In the genomic region with DNA sequence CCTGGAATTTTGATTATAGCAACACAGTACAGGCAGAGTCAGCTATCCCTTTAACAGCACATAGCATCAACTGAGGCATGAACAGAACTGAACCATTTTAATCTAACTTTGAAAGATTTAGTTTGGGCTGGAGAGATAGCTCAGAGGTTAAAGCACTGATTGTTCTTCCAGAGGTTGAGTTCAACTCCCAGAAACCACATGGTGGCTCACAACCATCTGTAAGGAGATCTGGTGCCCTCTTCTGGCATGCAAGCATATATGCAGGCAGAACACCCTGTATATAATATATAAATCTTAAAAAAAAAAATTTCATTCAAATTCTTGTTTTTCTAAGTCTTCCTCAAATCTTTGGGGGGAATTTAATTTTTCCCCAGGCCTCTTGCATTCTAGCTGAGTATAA, we compare ENCODE assay signal across 11 mouse cellular contexts. TPM values are rescaled to one million over a fixed set of nuclear protein-coding genes. Genes with fewer than 3 reads are reported as not detected.
DNase-seq lines count a peak whose midpoint lies in the region; ATAC-seq and TF ChIP-seq lines count a peak whose summit lies in the region.
"Had no signal": no experiment of that assay in that cellular context is flagged by ENCODE, and none has a peak within 500 bp of the region (broad histone marks: within the 10 kb centered on the region; RNA-seq: fewer than 3 reads in every experiment).

No protein-coding gene starts in this region.

- no peak overlapping the region for H3K4me3 ChIP-seq in kidney, adult 2 months (ENCODE audit: insufficient read depth, low read depth, low read length)
- no peak overlapping the region for H3K4me3 ChIP-seq in thymus, adult 2 months (ENCODE audit: control insufficient read depth, insufficient read depth, low read length)
- H3K4me3 ChIP-seq: lung, embryonic 15.5 days had no signal

- TF ChIP-seq POLR2A in kidney, adult 2 months (IDR thresholded peaks at IDR 0.05; ENCODE audit: low read depth, low read length) = no peak
- no peak for TF ChIP-seq POLR2A in thymus, adult 2 months (IDR thresholded peaks at IDR 0.05; ENCODE audit: control insufficient read depth, extremely low read depth, insufficient read depth, low read length, poor library complexity)

- no peak for DNase-seq in kidney, adult 2 months
- no peak for DNase-seq in kidney, adult 8-10 months
- peak; percentile 32 for DNase-seq in thymus, postnatal 14 days
- no peak for DNase-seq in thymus, adult 2 months
- peak; percentile 51 for DNase-seq in ZHBTc4 (ENCODE audit: low read depth, low spot score)
- no peak for DNase-seq in ovary, postnatal 36 days (ENCODE audit: low spot score)
- DNase-seq: kidney, adult 11 months; layer of hippocampus, postnatal 36 days; right cerebral cortex, postnatal 14 days had no signal

- peaks cover 14% of the 10 kb centered on the region for H3K36me3 ChIP-seq in kidney, adult 2 months (ENCODE audit: control insufficient read depth, insufficient read depth, low read length)
- H3K36me3 ChIP-seq in thymus, adult 2 months (ENCODE audit: control insufficient read depth, insufficient read depth, low read length) = peaks cover 67% of the 10 kb centered on the region

- H3K4me1 ChIP-seq in kidney, adult 2 months (ENCODE audit: control insufficient read depth, insufficient read depth, low read length) = peaks cover 11% of the 10 kb centered on the region; the same call in 1 of the 2 replicates
- H3K4me1 ChIP-seq in thymus, adult 2 months (replicated peaks; ENCODE audit: control insufficient read depth, insufficient read depth, low read length) = no peaks in the 10 kb centered on the region
- H3K4me1 ChIP-seq: lung, embryonic 15.5 days had no signal

- H3K27ac ChIP-seq in kidney, adult 2 months (ENCODE audit: insufficient read depth, low read depth, low read length) = no peak overlapping the region
- H3K27ac ChIP-seq in thymus, adult 2 months (ENCODE audit: control insufficient read depth, insufficient read depth, low read length) = no peak overlapping the region
- H3K27ac ChIP-seq: lung, embryonic 15.5 days had no signal

- H3K27me3 ChIP-seq in kidney, adult 2 months (replicated peaks; ENCODE audit: control insufficient read depth, insufficient read depth, low read length) = no peaks in the 10 kb centered on the region
- no peaks in the 10 kb centered on the region for H3K27me3 ChIP-seq in thymus, adult 2 months (ENCODE audit: control insufficient read depth, insufficient read depth, low read length)
- H3K27me3 ChIP-seq: lung, embryonic 15.5 days had no signal

- TF ChIP-seq CTCF in kidney, adult 2 months (conservative IDR thresholded peaks at IDR 0.05; ENCODE audit: insufficient read depth, insufficient read length, low read depth, low read length) = peak; percentile 45
- no peak for TF ChIP-seq CTCF in thymus, adult 2 months (IDR thresholded peaks at IDR 0.05; ENCODE audit: borderline replicate concordance, control insufficient read depth, extremely low read depth, insufficient read depth, low read length, poor library complexity)

- no peak for ATAC-seq in megakaryocyte-erythroid progenitor cell, adult 5-6 weeks (replicated peaks; ENCODE audit: low FRiP score, low TSS enrichment, poor library complexity, severe bottlenecking)

RNA-seq across cellular contexts. Expression of gene Tomm20, which starts 9.7 kb away (rescaled TPM):
- polyA plus RNA-seq in kidney, adult 2 months (2012; rRNA removed) = 541 and 684 TPM in 2 replicates
- 432 and 529 TPM in 2 replicates for polyA plus RNA-seq in thymus, adult 2 months (2012; rRNA removed)
- 123 and 130 TPM in 2 replicates for total RNA-seq in megakaryocyte-erythroid progenitor cell, adult 5-6 weeks (2014; fragmentation: Nextera tagmentation)
- total RNA-seq in megakaryocyte-erythroid progenitor cell, adult 5-6 weeks (2017) = 313 and 421 TPM in 2 replicates

RNA-seq across cellular contexts. Expression of gene Rbm34, which starts 34.9 kb away (rescaled TPM):
- polyA plus RNA-seq in kidney, adult 2 months (2012; rRNA removed) = 5.5 and 5.7 TPM in 2 replicates
- 3.4 and 3.7 TPM in 2 replicates for polyA plus RNA-seq in thymus, adult 2 months (2012; rRNA removed)
- 24.4 and 31.7 TPM in 2 replicates for total RNA-seq in megakaryocyte-erythroid progenitor cell, adult 5-6 weeks (2014; fragmentation: Nextera tagmentation)
- 67.7 and 71.4 TPM in 2 replicates for total RNA-seq in megakaryocyte-erythroid progenitor cell, adult 5-6 weeks (2017)

Comparison
In these comparisons a context has a peak if more than half of its experiments do, and no peak if none do; other contexts are left out.
1. DNase-seq: peak in thymus, postnatal 14 days (single experiment) and ZHBTc4 (single experiment); none in kidney, adult 2 months (single experiment), kidney, adult 8-10 months (0 of 2), thymus, adult 2 months (single experiment) and ovary, postnatal 36 days (single experiment).